Mouse (Mus musculus): ENCODE measurements around the gene Glra3.

Glra3 gene

GRCm38 (mm10) chr8:55939870-55940525 lies at the start of gene Glra3:
Gene Glra3, plus strand, starts transcription at chr8:55940460.
- no peak for DNase-seq

- DNase-seq = no peak
Observed at GRCm38 (mm10) chr8:55906848-55907247, 33.4 kb upstream of the Glra3 start, which contains the start of gene Adam29. Gene Adam29, minus strand, starts transcription at chr8:55906948.

- no peak for DNase-seq
Observed at GRCm38 (mm10) chr8:55940526-55940880, 243 bp downstream of the Glra3 start.

GRCm38 (mm10) chr8:55964759-55965320 lies 24.6 kb downstream of the Glra3 start:
- no peak for DNase-seq

GRCm38 (mm10) chr8:55997859-55998258 lies 57.6 kb downstream of the Glra3 start:
- no peak for DNase-seq

GRCm38 (mm10) chr8:56054324-56054723 lies 114.1 kb downstream of the Glra3 start:
- no peak for DNase-seq

- DNase-seq = no peak
Observed at GRCm38 (mm10) chr8:56063081-56063480, 122.8 kb downstream of the Glra3 start.

- DNase-seq = no peak
Observed at GRCm38 (mm10) chr8:56070486-56071254, 130.4 kb downstream of the Glra3 start.

GRCm38 (mm10) chr8:56083654-56084053 lies 143.4 kb downstream of the Glra3 start:
- no peak for DNase-seq

GRCm38 (mm10) chr8:56094385-56094784 lies 154.1 kb downstream of the Glra3 start:
- DNase-seq = no peak

- no peak for DNase-seq
Observed at GRCm38 (mm10) chr8:56110296-56110695, 170.0 kb downstream of the Glra3 start.

GRCm38 (mm10) chr8:56129357-56129756 lies 189.1 kb downstream of the Glra3 start:
- DNase-seq = no peak

GRCm38 (mm10) chr8:56150697-56151096 lies 210.4 kb downstream of the Glra3 start:
- DNase-seq = no peak

GRCm38 (mm10) chr8:56151574-56151973 lies 211.3 kb downstream of the Glra3 start:
- DNase-seq = no peak

- DNase-seq = no peak
Observed at GRCm38 (mm10) chr8:56158966-56159365, 218.7 kb downstream of the Glra3 start.
